14 mouse cellular contexts compared by ENCODE assay signal in the genomic region with DNA sequence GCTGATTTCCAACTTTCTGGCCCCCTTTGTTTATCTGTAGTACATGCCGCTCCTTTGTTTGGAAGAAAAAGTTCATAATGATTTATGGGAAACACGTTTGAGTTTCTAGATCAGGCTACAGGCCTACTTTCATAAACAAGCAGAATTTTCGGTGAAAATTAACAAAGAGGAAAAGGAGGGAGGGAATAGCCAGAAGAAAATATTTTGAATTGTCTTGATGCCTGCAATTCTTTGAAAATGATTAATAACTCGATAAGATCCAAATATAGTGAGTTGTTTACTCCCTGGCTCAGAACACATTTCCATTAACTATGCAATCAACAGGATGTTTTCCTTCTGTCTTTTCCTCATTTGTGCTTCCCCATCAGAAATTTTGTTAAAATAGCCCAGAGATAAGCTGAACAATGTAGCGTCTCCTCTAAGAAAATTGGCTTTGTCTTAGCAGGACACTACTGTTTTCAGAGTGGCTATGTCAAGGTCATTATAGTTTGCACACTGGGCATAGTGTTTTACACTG.
"Had no signal": no experiment of that assay in that cellular context is flagged by ENCODE, and none has a peak within 500 bp of the region (broad histone marks: within the 10 kb centered on the region; RNA-seq: fewer than 3 reads in every experiment).

No protein-coding gene starts in this region.

- ATAC-seq: hindbrain, embryonic 16.5 days; intestine, embryonic 15.5 days had no signal

- H3K36me3 ChIP-seq: intestine, embryonic 15.5 days; limb, embryonic 10.5 days; limb, embryonic 13.5 days; liver, embryonic 13.5 days; stomach, embryonic 15.5 days had no signal

- H3K27ac ChIP-seq: intestine, embryonic 15.5 days; layer of hippocampus, adult 2 months; limb, embryonic 10.5 days; limb, embryonic 13.5 days; liver, embryonic 13.5 days; stomach, embryonic 15.5 days had no signal

- H3K27me3 ChIP-seq: intestine, embryonic 15.5 days; limb, embryonic 13.5 days; liver, embryonic 13.5 days; stomach, embryonic 15.5 days had no signal

- DNase-seq: kidney, adult 18-20 months; layer of hippocampus, adult 9-11 months; liver; liver, embryonic 13.5 days; lung, postnatal 36 days; midbrain, embryonic 14.5 days; thymus, postnatal 25 days had no signal

- H3K9ac ChIP-seq: intestine, embryonic 15.5 days; limb, embryonic 13.5 days; liver, embryonic 13.5 days; stomach, embryonic 15.5 days had no signal

- H3K4me2 ChIP-seq: intestine, embryonic 15.5 days; limb, embryonic 13.5 days; liver, embryonic 13.5 days; midbrain, embryonic 11.5 days; stomach, embryonic 15.5 days had no signal

- H3K9me3 ChIP-seq: intestine, embryonic 15.5 days; limb, embryonic 10.5 days; limb, embryonic 13.5 days; liver, embryonic 13.5 days; stomach, embryonic 15.5 days had no signal

- H3K4me3 ChIP-seq: intestine, embryonic 15.5 days; layer of hippocampus, adult 2 months; limb, embryonic 10.5 days; limb, embryonic 13.5 days; liver, embryonic 13.5 days; stomach, embryonic 15.5 days had no signal

- H3K4me1 ChIP-seq: intestine, embryonic 15.5 days; limb, embryonic 13.5 days; liver, embryonic 13.5 days; stomach, embryonic 15.5 days had no signal
